Mouse (Mus musculus): Measurements from ENCODE around the gene Gm28998. TPM values are rescaled to one million over a fixed set of nuclear protein-coding genes. Genes with fewer than 3 reads are reported as not detected.
"Not testable (repeated sequence)": the region's sequence is repeated elsewhere in the genome, so short reads cannot be mapped to it uniquely, and the experiment has no call there.

The Gm28998 gene
- polyA plus RNA-seq (2015; fragmentation: Nextera tagmentation; extraction: Ambion mirVana) = not detected in 2 replicates

DNA sequence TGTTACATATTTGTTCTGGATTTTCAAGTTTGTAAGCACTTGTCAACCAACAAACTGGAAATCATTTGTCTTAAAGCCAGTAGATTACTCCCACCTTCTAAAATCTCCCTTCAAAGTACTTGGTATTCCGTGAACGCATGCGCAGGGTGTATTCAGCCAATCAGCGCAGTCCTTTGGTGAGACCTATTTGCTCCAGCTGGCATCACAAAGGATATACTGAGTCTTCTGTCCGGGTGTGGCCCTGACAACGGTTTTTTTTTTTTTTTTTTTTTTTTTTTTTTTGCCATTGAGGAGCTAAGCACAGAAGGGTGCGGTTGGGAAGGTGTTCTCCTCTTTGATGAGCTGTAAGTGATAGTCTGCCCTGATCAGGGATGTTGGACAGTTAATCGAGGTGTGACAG is at the start of gene Gm28998:
Gm28998 (plus strand) TSS at position 301 of the 400 bp plus-strand sequence.
- H3K4me2 ChIP-seq (ENCODE audit: low read depth, low read length); H3K4me1 ChIP-seq (replicated peaks; ENCODE audit: control insufficient read depth, insufficient read depth, low read length); ATAC-seq (ENCODE audit: low read depth); H3K27me3 ChIP-seq (ENCODE audit: control insufficient read depth, insufficient read depth, low read depth, low read length); H3K9ac ChIP-seq (ENCODE audit: low read length); H3K4me3 ChIP-seq (ENCODE audit: low read length); H3K9me3 ChIP-seq (ENCODE audit: control insufficient read depth, low read length); H3K27ac ChIP-seq (ENCODE audit: low read length); H3K36me3 ChIP-seq (ENCODE audit: control insufficient read depth, insufficient read depth, low read length): not testable (repeated sequence)
- WGBS = no CpG with 5 or more reads among the region's 8 CpGs

Other genes starting within 250 kb of the Gm28998 start
- gene Gm21244, start 84.5 kb upstream of the Gm28998 start, polyA plus RNA-seq (2015; fragmentation: Nextera tagmentation; extraction: Ambion mirVana) = not detected in 2 replicates
- gene Gm21788, start 151.2 kb downstream of the Gm28998 start, polyA plus RNA-seq (2015; fragmentation: Nextera tagmentation; extraction: Ambion mirVana) = not detected in 2 replicates